Mouse (Mus musculus) embryonic facial prominence, embryonic 13.5 days (tissue): Measurements from ENCODE around the gene Chl1. TPM values are rescaled to one million over a fixed set of nuclear protein-coding genes. Genes with fewer than 3 reads are reported as not detected.

Experiments
- ATAC-seq: fragments of 200-750 bp; cut with Nextera tagmentation; 2 replicates; pipeline ENCODE4 v1.8.0; 2017; ENCODE audit warnings: low read depth; ENCODE audit not compliant: insufficient number of reproducible peaks, insufficient read depth, low FRiP score, low TSS enrichment
- H3K27ac ChIP-seq: fragments of 300-500 bp; sonication (generic); 2 replicates; pipeline ENCODE4 v1.5.1; 2015; ENCODE audit warnings: moderate library complexity, mild to moderate bottlenecking, inconsistent platforms
- H3K27me3 ChIP-seq: fragments of 300-500 bp; sonication (generic); 2 replicates; pipeline ENCODE4 v1.6.1; 2015; ENCODE audit warnings: mild to moderate bottlenecking, inconsistent platforms
- H3K36me3 ChIP-seq: fragments of 300-500 bp; sonication (generic); 2 replicates; pipeline ENCODE4 v1.6.1; 2015; ENCODE audit warnings: mild to moderate bottlenecking, inconsistent platforms
- H3K4me1 ChIP-seq: fragments of 300-500 bp; sonication (generic); 2 replicates; pipeline ENCODE4 v1.6.1; 2015; ENCODE audit warnings: inconsistent platforms
- H3K4me2 ChIP-seq: fragments of 300-500 bp; sonication (generic); 2 replicates; pipeline ENCODE4 v1.6.1; 2015; ENCODE audit warnings: moderate library complexity, mild to moderate bottlenecking, inconsistent platforms
- H3K4me3 ChIP-seq: fragments of 300-500 bp; sonication (generic); 2 replicates; pipeline ENCODE4 v1.5.1; 2015; ENCODE audit warnings: mild to moderate bottlenecking, inconsistent platforms
- H3K9ac ChIP-seq: fragments of 300-500 bp; sonication (generic); 2 replicates; pipeline ENCODE4 v1.6.1; 2015; ENCODE audit warnings: mild to moderate bottlenecking, inconsistent platforms
- H3K9me3 ChIP-seq: fragments of 300-500 bp; sonication (generic); 2 replicates; pipeline ENCODE4 v1.6.1; 2016; ENCODE audit warnings: inconsistent platforms
- WGBS: fragments of 180-500 bp; shearing (Covaris S2); methylation state at CpG from one replicate; pipeline ENCODE4 v1.1.7; 2015; ENCODE audit warnings: mixed read lengths; 5-methylcytosine and 5-hydroxymethylcytosine counted together
- polyA plus RNA-seq: library from polyadenylated mRNA; unstranded; fragments of >200 nt; fragmentation: Nextera tagmentation; extraction: Ambion mirVana; gene quantifications from 2 replicates; pipeline ENCODE4 v1.2.1, GENCODE M21; 2015

The Chl1 gene
- polyA plus RNA-seq, 1 experiment from 2014 or later = 4.2 TPM

- no peak overlapping the region for H3K4me2 ChIP-seq
- H3K4me3 ChIP-seq = no peak overlapping the region
- 76% methylated on average over 3 of the region's 3 CpGs for WGBS
- H3K9me3 ChIP-seq = no peaks in the 10 kb centered on the region
- no peaks in the 10 kb centered on the region for H3K27me3 ChIP-seq
- H3K27ac ChIP-seq = no peak overlapping the region
- ATAC-seq = no peak
- no peaks in the 10 kb centered on the region for H3K36me3 ChIP-seq
- no peaks in the 10 kb centered on the region for H3K4me1 ChIP-seq
- H3K9ac ChIP-seq = no peak overlapping the region
These were observed 100.3 kb downstream of the Chl1 start for GRCm38 (mm10) chr6:103610656-103611055.

DNA sequence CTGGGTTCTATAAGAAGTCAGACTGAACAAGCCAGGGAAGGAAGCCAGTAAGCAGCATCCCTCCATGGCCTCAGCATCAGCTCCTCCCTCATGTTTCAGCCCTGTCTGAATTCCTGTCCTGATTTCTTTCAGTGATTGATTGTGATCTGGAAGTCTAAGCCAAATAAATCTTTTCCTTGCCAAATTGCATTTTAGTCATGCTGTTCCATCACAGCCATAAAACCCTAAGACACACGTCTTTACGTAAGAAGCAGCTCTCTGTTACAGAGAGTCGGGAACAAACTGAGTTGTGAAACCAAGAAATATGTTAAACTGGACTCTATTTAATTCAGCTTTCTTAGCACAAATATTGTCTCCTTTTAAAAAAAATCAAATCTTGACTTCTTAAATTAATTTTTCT, 102.2 kb downstream of the Chl1 start:
- H3K27ac ChIP-seq = no peak overlapping the region
- no peaks in the 10 kb centered on the region for H3K9me3 ChIP-seq
- no peak for ATAC-seq
- no peaks in the 10 kb centered on the region for H3K27me3 ChIP-seq
- no peak overlapping the region for H3K4me2 ChIP-seq
- H3K9ac ChIP-seq = no peak overlapping the region
- H3K36me3 ChIP-seq = no peaks in the 10 kb centered on the region
- 75% methylated on average over 3 of the region's 3 CpGs for WGBS
- H3K4me3 ChIP-seq = no peak overlapping the region
- no peaks in the 10 kb centered on the region for H3K4me1 ChIP-seq

- Histone ChIP-seq H3K9ac (no peak overlapping the region), H3K36me3 (no peaks in the 10 kb centered on the region), H3K4me3 (no peak overlapping the region), H3K27me3 (no peaks in the 10 kb centered on the region), H3K27ac (no peak overlapping the region), H3K4me1 (no peaks in the 10 kb centered on the region), H3K9me3 (no peaks in the 10 kb centered on the region), H3K4me2 (no peak overlapping the region)
- 58% methylated on average over 3 of the region's 3 CpGs for WGBS
- ATAC-seq = no peak
These were observed 103.3 kb downstream of the Chl1 start for GRCm38 (mm10) chr6:103613714-103614113.

DNA sequence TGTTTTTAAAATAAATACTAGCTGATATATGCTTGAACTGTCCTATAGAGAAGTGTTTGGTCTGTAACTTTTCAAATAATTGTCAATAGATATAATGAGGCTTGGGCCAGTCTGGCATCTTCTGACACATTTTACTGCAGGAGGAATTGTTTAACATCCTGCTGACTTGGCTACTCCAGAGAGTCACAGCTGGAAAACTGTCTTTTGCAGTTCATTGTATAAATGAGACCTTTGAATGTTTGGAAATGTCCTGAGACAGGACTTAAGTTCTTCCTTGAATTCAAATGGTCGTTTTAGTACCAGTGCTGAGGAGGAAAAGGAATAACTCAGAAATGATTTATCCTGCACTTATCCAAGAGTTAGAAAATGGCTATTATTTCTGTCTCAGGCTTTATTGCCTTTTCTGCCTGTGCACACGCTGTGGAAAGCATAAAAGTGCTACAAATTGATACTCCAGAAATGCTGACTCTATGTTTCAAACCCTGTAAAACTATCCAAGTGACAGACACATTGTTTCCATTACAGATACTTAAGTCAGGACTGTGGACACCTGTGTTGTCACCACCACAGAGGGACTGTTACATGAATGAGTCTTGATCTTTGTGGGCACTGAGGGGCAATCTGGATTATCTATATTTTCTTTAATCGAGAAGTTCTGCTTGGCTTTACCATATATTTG, 105.7 kb downstream of the Chl1 start:
- no peak overlapping the region for H3K9ac ChIP-seq
- no peak overlapping the region for H3K27ac ChIP-seq
- no peaks in the 10 kb centered on the region for H3K27me3 ChIP-seq
- H3K9me3 ChIP-seq = no peaks in the 10 kb centered on the region
- no peak for ATAC-seq
- no peaks in the 10 kb centered on the region for H3K36me3 ChIP-seq
- no peak overlapping the region for H3K4me2 ChIP-seq
- WGBS = 49% methylated on average over 3 of the region's 3 CpGs
- H3K4me1 ChIP-seq = no peaks in the 10 kb centered on the region
- no peak overlapping the region for H3K4me3 ChIP-seq

GRCm38 (mm10) chr6:103620880-103621279, 110.5 kb downstream of the Chl1 start:
- Histone ChIP-seq H3K27ac (no peak overlapping the region), H3K27me3 (no peaks in the 10 kb centered on the region), H3K4me2 (no peak overlapping the region), H3K4me3 (no peak overlapping the region), H3K36me3 (no peaks in the 10 kb centered on the region), H3K9ac (no peak overlapping the region), H3K4me1 (no peaks in the 10 kb centered on the region), H3K9me3 (no peaks in the 10 kb centered on the region)
- no peak for ATAC-seq
- WGBS = 66% methylated on average over 4 of the region's 4 CpGs

GRCm38 (mm10) chr6:103622117-103622713, 111.8 kb downstream of the Chl1 start:
- Histone ChIP-seq H3K9ac (no peak overlapping the region), H3K27me3 (no peaks in the 10 kb centered on the region), H3K36me3 (no peaks in the 10 kb centered on the region), H3K9me3 (no peaks in the 10 kb centered on the region), H3K4me1 (no peaks in the 10 kb centered on the region), H3K27ac (no peak overlapping the region), H3K4me2 (no peak overlapping the region), H3K4me3 (no peak overlapping the region)
- 53% methylated on average over 3 of the region's 3 CpGs for WGBS
- no peak for ATAC-seq

GRCm38 (mm10) chr6:103632856-103633255, 122.5 kb downstream of the Chl1 start:
- H3K4me3 ChIP-seq = no peak overlapping the region
- H3K36me3 ChIP-seq = no peaks in the 10 kb centered on the region
- 51% methylated on average over 3 of the region's 3 CpGs for WGBS
- no peak overlapping the region for H3K9ac ChIP-seq
- H3K27ac ChIP-seq = no peak overlapping the region
- no peak overlapping the region for H3K4me2 ChIP-seq
- ATAC-seq = no peak
- no peaks in the 10 kb centered on the region for H3K9me3 ChIP-seq
- H3K27me3 ChIP-seq = no peaks in the 10 kb centered on the region
- no peaks in the 10 kb centered on the region for H3K4me1 ChIP-seq

- Histone ChIP-seq H3K36me3 (no peaks in the 10 kb centered on the region), H3K27me3 (no peaks in the 10 kb centered on the region), H3K4me1 (no peaks in the 10 kb centered on the region), H3K27ac (no peak overlapping the region), H3K9me3 (no peaks in the 10 kb centered on the region), H3K9ac (no peak overlapping the region), H3K4me2 (no peak overlapping the region), H3K4me3 (no peak overlapping the region)
- ATAC-seq = no peak
- 74% methylated on average over 1 of the region's 1 CpGs for WGBS
These were observed 146.4 kb downstream of the Chl1 start for GRCm38 (mm10) chr6:103656778-103657177.

- Histone ChIP-seq H3K36me3 (no peaks in the 10 kb centered on the region), H3K4me3 (no peak overlapping the region), H3K9ac (no peak overlapping the region), H3K4me2 (no peak overlapping the region), H3K27ac (no peak overlapping the region), H3K4me1 (no peaks in the 10 kb centered on the region), H3K9me3 (no peaks in the 10 kb centered on the region), H3K27me3 (no peaks in the 10 kb centered on the region)
- WGBS = 91% methylated on average over 2 of the region's 2 CpGs
- no peak for ATAC-seq
These were observed 148.8 kb downstream of the Chl1 start for GRCm38 (mm10) chr6:103659173-103659572.

GRCm38 (mm10) chr6:103665206-103665605, 154.8 kb downstream of the Chl1 start:
- Histone ChIP-seq H3K4me3 (no peak overlapping the region), H3K9ac (no peak overlapping the region), H3K36me3 (no peaks in the 10 kb centered on the region), H3K4me1 (no peaks in the 10 kb centered on the region), H3K4me2 (no peak overlapping the region), H3K27ac (no peak overlapping the region), H3K9me3 (no peaks in the 10 kb centered on the region), H3K27me3 (no peaks in the 10 kb centered on the region)
- 86% methylated on average over 2 of the region's 2 CpGs for WGBS
- no peak for ATAC-seq

DNA sequence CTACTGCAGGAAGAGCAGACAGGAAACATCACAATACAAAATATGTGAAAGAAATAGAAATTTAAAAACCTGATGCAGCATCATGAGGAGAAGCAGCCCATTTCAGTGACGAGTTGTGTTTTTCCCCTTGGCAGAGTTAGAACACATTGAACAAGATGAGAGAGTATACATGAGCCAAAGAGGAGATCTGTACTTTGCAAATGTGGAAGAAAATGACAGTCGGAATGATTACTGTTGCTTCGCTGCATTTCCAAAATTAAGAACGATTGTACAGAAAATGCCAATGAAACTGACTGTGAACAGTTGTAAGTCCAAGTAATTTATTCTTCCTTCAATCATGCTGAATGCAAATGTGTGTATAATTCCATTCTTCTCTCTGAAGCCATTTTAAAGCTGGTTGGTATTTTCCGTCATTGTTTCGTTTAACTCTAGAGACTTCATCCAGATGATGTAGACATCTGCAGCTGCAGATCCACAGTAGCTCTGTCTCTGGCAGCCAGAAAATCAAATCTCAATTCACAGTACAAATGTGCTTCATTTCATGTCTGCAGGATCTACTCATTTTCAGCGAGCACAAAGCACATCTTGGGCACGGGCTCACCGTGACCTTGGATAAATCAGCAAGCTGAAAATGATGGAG, 155.4 kb downstream of the Chl1 start:
- no peak overlapping the region for H3K27ac ChIP-seq
- no peaks in the 10 kb centered on the region for H3K27me3 ChIP-seq
- no peak for ATAC-seq
- 73% methylated on average over 9 of the region's 9 CpGs for WGBS
- H3K9me3 ChIP-seq = no peaks in the 10 kb centered on the region
- H3K4me3 ChIP-seq = no peak overlapping the region
- no peak overlapping the region for H3K4me2 ChIP-seq
- H3K36me3 ChIP-seq = no peaks in the 10 kb centered on the region
- no peak overlapping the region for H3K9ac ChIP-seq
- H3K4me1 ChIP-seq = no peaks in the 10 kb centered on the region

DNA sequence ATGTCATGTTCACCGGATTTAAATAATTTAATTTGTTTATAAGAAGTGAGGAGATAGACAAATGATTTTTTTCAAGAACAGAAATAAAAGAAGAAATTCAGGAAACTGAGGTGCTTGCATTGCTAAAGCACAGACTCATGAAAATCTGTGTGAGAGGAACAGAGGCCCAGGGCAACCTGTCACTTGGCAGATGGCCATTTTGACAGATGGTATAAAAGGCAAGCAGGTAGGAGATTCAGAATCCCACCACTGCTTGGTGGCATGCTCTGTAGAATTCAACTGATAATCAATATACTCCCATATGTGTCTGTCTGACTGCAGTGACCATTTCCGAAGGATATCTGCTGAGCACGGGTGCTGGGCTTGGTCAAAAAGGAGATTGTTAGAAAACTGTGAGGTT, 162.7 kb downstream of the Chl1 start:
- 90% methylated on average over 3 of the region's 3 CpGs for WGBS
- ATAC-seq = no peak
- no peak overlapping the region for H3K4me3 ChIP-seq
- H3K9ac ChIP-seq = no peak overlapping the region
- no peaks in the 10 kb centered on the region for H3K36me3 ChIP-seq
- no peaks in the 10 kb centered on the region for H3K27me3 ChIP-seq
- H3K4me1 ChIP-seq = no peaks in the 10 kb centered on the region
- H3K4me2 ChIP-seq = no peak overlapping the region
- no peak overlapping the region for H3K27ac ChIP-seq
- no peaks in the 10 kb centered on the region for H3K9me3 ChIP-seq
